Mouse (Mus musculus) liver, embryonic 14.5 days (tissue): Measurements from ENCODE around the gene Oas1h.

Experiments
- CTCF ChIP-seq: IDR thresholded peaks from 2 replicates; pipeline ENCODE4 v1.5.1; 2016; ENCODE audit warnings: antibody characterized with exemption, low read depth, control low read depth
- EP300 ChIP-seq: IDR thresholded peaks from 2 replicates; pipeline ENCODE4 v1.6.1; 2016; ENCODE audit warnings: antibody characterized with exemption, low read depth

GRCm38 (mm10) chr5:120870081-120870480 lies 8.9 kb downstream of the Oas1h start:
- no peak for TF ChIP-seq EP300
- no peak for TF ChIP-seq CTCF
